Mouse (Mus musculus): ENCODE results near the gene Lypd5.

GRCm38 (mm10) chr7:24399256-24400081, 50.5 kb downstream of the Lypd5 start, which contains the start of gene Smg9:
- TF ChIP-seq EP300 (IDR thresholded peaks at IDR 0.05; ENCODE audit: insufficient read depth, low read depth, low read length) (peak; percentile 31), CTCF (IDR thresholded peaks at IDR 0.05) (no peak)

Measured in heart, adult 2 months (tissue).